Mouse (Mus musculus): ENCODE measurements around the gene Reps1.
"Not testable (repeated sequence)": the region's sequence is repeated elsewhere in the genome, so short reads cannot be mapped to it uniquely, and the experiment has no call there.

The Reps1 gene

DNA sequence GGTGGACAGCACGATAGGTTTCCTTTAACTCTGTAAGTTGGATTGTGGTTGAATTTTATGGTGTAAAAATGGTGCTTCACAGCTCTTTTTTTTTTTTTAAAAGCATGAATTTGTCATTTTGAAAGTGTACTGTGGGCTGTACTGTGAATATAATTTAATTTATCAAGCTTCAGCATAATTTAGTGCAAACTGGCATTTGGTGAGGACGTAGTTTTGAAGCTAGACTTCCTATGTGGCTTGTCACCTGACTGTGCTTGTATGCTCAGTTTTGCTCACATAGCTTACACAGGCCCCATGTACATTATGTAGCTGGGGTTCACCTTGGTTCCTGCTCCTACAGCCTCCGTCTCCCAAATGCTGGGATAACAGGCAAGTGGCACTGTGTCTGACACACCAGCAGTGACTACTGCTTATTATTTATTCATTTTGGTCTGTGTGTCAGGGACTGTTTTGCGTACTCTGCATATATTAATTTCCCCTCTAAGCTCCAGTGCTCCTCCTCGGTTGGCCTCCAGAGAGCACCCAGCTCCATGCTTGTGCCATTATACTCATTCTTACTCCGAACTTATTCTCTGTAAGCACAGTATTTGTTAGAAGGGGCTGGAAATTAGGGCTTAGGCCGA, 9.1 kb downstream of the Reps1 start:
- DNase-seq (ENCODE audit: low read depth, low spot score): no peak

DNA sequence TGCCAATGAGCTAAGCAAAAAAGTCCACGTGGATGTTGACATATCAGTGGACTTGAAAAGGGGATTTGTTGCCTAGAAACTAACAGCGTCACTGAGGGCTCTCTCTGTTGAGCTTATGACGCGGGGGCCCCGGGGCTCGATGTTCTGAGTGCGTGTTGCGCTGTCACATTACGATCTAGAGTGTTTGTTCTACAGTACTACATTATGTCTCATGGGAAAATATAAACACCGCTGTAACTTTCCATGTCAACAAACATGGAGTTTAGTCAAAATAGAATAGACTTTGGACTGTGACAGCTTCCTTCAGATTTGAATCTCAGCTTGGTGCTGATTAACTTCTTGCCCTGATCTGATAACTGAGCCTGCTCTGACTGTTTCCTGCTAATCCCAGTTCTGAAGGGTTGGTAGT, 10.4 kb downstream of the Reps1 start:
- DNase-seq (ENCODE audit: low read depth, low spot score): no peak

DNA sequence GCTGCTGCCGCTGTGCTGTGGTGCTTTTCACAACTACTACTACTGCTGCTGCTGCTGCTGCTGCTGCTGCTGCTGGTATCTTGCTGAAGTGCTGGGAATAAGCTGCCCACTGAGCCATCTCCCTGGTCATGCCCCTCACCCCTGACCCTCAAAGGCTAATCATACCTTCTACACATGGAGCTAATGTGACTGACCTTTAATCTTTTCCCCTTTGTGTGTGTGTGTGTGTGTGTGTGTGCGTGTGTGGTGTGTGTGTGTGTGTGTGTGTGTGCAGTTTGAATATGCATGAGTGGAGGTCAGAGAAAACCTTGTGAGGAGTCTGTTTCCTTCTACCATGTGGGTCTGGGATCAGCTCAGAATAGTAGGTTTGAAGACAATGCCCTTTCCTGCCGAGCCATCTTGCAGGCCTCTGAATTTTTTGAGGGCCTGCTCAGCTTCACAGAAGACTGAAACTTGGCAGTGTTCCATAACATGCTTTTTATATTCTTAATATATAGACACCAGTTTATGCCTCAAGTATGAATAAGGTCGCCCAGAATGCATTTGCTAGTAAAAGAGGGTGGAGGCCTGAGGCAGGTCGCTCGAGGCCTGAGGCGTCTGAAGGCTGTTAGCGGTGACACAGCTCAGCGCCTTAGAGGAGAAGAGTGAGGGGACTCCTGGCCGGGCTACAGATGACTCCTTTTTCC, 12.2 kb downstream of the Reps1 start:
- DNase-seq (ENCODE audit: low read depth, low spot score): no peak

DNA sequence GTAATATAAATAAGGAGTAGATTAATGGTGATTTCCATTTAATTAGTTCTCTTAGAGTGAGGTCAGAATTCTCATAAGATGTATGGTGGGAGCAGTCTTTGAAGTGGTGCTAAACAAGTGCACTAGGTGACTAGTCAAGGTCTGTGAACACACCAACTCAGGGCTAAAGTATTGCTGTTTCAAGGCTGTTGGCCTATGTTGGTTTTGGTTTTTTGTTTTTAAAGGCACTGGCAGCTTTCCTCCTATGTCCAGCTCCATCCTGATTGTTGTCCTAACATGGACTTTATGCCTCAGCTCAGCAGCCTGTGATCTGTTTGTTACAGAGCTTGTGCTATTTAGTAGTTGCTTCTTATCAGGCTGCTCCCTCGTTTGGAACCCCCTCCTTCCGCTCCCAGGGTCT, 13.2 kb downstream of the Reps1 start:
- no peak for DNase-seq (ENCODE audit: low read depth, low spot score)

DNA sequence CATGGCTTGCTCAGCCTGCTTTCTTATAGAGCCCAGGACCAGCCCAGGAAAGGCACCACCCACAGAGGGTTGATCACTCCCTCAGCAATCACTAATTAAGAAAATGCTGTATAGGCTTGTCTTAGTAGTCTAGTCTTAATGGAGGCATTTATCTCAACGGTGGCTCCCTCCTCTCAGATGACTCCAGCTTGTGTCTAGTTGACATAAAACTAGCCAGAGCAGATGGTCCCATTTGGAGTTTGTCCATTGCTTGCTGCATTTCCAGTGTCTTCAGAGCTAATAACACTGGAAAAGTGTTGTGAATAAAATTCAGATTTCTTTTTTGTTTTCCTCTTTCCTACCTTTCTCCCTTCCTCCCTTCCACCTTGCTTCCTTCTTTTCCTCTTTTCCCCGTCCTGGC, 13.9 kb downstream of the Reps1 start:
- no peak for DNase-seq (ENCODE audit: low read depth, low spot score)

DNA sequence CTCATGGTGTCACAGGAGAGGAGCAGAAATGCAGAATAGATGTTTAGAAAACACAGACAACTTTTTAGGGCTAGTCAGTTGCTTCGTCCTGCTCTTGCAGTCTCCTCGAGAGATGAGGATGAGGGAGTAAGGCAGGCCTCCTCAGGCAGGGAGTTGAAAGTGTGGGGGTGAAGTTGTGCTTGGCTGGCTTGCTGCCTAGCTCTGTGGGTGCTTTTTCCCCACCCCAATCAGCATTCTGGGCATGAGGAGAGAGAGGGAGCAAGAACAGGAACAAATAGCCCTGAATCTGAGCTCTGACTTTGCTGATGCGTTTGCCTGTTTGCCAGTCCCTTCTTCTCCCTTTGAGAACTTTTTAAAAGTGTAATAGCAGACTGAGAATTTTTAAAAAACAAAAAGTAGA, 14.5 kb downstream of the Reps1 start:
- DNase-seq (ENCODE audit: low read depth, low spot score): no peak

DNA sequence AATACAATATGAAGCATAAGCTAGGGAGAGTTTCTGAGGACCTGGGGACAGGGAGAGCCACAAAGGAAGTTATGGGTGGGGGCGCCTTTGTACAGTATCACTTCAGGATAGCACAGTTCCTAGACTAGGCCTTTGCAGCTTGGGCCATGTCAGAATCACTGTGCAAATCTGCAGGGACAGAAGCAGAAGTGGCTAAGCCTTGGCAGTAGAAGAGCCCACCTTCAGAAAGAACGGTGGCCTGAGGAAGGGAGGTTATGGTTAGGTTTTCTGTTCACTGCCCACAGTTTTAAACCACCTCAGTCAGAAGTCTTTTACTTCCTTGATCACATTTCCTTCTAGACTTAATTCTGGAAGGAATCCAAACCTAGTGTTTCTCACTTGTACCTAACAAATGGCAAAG, 15.0 kb downstream of the Reps1 start:
- no peak for DNase-seq (ENCODE audit: low read depth, low spot score)

DNA sequence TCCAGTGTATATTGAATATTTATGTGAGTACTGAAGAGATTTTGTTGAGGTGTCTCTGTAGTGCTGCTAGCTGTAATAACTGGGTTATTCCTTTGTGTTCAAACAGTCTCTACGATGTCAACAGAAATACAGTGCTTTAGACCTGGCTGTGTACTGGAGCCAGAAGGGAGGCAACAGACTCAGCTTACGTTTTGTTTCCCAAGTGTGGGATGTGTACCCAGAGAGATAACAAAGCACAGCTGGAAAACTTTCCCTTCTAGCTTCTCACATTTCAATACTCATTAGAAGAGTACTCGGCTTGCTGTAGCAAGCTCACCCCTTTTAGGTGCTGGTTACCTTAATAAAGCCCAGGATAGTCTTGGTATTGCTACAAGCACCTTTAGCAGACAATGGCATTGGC, 17.2 kb downstream of the Reps1 start:
- DNase-seq (ENCODE audit: low read depth, low spot score): no peak

DNA sequence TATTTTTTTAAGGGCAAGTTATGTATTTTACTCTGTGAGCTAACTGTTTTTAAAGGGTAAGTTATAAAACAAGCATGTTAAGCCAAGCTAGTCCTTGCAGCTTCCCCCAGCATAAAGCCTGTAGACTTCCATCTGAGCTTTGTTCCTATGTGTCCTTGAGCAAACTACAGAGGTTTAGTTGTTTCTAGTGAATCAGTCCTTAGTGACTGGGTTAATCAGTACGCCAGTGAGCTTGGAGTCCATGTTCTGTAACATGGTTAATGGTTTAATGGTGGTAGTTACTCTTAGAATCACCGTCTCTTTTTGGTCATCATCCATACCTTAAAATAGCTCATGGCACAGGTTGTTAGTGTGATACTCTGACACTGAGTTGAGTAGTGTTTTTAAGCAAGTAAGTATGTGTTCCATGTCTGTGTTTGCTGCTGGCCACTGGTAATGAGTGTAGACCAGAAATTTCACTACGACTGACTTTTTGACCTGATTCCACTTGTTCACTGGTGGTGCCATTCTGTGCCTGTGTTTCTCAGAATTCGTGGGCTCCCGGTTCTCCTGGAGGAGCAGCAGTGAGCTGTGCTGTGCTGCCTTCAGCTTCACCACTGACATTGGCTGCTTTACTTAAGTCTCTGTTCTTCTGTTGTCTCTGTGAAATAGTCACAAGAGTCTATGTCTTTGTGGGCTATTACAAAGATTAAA, 18.9 kb downstream of the Reps1 start:
- no peak for DNase-seq (ENCODE audit: low read depth, low spot score)

DNA sequence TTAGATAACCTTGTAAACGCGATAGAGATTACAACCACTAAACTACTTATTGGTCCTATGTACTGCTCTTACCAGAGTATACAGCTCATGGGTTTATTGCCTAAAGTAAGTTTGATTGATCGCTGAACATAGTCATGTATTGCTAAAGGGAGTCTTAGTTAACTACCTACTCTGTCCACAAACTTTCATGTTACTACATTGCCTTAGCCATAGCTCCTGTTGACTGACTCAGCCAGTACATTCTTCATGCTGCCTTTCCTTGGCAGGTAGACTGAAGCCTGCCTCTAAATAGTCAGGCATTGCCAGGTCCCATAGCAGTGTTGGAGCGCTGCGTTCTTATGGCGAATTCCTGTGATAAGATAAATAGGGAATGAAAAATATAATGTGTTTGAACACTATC, 20.2 kb downstream of the Reps1 start:
- no peak for DNase-seq (ENCODE audit: low read depth, low spot score)

DNA sequence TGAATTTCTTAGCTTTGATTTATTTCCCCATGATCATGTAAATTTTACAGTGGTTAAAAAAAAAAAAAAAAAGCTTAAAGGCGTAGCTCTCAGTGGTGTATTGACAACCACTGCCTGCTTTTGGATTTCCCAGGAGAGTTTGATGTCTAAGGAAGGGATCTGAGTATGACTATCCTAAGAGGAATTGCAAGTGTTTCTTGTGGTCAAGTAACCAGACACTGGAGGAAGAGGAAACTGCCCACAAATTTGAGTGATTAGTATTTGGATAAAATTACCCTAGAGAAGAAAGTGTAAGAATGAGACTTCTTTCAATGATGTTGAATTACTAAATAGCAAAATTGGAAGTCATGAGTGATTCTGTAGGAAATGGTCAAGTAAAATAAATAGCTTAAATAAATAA, 25.9 kb downstream of the Reps1 start:
- DNase-seq (ENCODE audit: low read depth, low spot score): no peak

DNA sequence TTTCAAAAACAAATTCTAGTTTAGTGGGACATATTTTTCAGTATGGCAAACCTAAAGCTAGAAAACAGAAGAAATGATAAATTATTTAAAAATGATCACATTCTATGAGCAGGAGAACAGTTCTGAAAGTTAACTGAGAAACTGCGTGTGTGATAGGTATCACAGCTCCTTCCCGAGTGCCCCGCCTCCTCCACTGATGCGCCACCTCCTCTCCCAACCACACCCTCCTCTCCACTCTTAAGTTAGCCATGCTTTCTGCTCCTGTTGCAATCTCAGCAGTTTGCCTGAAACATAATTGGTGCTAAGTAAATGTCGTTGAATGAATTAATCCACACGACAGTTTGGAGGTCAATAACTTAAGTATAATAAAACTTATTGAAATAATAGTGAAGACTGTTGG, 27.1 kb downstream of the Reps1 start:
- no peak for DNase-seq (ENCODE audit: low read depth, low spot score)

DNA sequence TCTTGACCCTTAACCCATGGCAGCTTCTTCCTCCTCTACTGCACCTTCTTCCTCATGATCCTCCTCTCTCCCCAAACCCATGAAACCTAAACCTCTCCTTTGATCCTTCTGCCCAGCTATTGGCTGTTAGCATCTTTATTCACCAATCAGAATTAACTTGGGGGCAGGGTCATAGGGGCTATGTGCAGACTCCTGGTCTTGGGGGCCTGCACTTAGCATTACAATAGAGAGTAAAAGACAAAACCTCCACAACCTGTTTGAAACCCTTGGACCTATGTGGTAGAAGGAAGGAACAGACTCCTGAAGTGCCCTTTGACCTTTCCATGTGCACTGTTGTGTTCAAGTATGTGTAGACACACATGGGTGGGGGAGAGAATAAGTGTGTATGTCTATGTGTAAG, 35.0 kb downstream of the Reps1 start:
- DNase-seq (ENCODE audit: low read depth, low spot score): no peak

DNA sequence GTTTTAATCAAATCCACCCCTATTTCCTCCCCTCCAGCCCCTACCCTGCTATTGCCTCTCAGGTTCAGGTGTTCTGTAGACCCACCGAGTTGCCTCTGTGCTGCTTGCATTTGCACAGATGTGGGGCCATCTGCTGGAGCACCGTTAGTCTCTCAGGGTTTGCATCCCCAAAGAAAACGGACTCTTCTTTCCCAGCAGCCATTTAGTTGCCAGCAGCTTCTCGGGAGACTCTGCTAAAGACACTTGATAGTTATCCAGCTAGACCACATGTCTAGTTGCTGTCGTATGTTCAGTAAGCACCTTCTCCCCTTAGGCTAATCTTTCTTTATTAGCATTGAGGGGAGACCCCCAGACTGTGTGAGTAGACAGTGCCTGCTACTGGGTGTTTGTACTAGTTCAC, 46.5 kb downstream of the Reps1 start:
- DNase-seq (ENCODE audit: low read depth, low spot score): no peak

DNA sequence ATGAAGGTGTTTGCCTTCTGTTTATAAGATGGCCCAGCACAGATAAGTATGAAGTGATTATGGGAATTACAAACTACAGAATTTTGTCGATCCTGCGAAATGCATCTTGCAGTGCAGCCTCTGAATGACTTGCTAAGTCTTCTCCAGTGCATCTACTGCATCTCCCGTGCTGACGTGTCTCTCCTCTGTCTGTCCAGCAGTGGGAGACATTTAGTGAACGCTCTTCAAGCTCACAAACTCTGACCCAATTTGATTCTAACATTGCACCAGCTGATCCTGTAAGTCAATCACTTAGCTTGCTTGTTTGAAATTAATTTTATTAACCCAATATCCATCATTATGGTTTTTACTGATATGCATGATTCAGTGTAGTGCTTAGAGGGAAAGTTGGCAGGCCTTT, 51.8 kb downstream of the Reps1 start:
- DNase-seq (ENCODE audit: low read depth, low spot score): no peak

DNA sequence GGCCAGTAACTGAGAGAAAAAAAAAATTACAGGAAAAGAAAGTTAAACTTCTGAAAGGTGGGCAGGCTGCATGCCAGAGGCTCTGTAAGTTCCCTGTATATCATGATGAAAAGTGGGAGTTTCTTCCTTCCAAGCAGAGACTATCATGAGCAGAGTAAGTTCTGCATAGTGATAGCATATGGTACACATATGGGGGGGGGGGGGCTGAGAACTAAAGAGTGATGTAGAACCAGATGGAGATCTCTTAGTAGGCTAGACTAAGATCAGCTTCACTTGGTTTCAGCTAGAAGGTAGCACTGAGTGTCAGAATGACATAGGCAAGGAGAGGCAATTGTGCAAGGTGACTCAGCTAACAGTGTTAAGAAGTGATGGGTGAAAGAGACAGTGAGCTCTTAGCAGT, 55.3 kb downstream of the Reps1 start:
- DNase-seq (ENCODE audit: low read depth, low spot score): no peak

DNA sequence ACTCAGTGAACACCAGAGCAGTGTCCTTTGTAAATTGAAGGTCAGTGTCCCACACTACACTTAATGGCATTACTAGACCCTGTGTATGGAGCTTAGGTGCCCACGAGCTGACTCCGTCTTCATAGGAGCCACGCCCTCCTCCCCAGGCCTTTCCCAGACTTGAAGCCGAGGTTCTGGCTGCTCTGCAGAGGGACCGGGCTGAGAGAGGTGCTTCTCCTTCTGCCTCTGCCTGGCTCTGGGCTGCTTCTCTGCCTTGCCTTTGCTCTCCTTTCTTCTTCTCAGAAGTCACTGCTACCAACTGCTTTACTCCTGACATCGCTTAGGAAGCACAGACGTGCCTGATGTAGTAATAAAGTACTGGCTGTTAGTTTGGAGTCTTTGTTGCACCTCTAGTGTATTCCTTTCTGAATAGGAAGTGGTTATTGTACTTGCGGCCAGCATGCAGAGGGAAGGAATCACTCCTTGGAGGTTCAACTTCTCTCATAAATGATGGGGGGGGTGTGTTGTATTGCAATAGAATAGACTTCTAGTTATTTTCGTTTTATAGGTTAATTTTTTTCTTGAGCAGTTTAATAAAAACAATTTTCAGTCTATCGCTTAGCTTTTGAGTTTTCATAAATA, 57.9 kb downstream of the Reps1 start:
- no peak for DNase-seq (ENCODE audit: low read depth, low spot score)

DNA sequence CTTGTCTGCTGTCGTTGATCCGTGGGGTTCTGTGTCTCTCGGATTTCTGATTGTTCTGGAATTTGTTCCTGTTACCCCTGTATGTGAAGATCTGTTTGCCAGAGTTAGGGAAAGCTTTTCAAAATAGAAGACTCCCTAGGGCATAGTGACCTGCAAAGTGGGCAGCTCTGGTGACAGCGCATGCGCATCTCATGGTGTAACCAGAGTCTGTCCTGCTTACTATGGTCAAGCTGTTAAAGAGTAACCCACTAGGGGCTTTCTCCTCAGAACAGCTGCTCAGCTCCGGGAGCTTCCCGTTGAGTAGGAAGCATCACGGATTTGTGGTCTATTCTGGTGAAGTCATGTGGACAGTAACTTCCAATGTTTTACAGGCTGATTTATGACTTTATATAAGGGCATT, 62.7 kb downstream of the Reps1 start:
- no peak for DNase-seq (ENCODE audit: low read depth, low spot score)

DNA sequence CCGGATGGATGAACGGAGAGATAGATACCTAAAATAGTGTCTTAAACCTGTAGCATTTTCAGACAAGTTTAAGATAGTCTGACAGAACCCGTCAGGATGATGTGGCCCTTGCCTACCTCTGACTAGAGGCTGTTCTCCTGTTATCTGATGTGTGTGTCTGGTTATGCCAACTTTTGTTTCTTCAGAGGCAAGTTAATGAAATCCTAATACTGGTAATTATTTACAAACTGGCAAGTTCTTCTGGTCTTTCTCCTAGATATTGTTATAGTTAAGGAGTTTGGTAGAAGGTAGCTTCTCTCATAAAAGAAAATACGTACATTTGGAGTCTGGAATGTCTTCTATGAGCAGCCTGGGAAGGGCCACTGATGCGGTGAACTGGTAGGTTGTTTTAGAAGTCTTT, 74.6 kb downstream of the Reps1 start:
- no peak for DNase-seq (ENCODE audit: low read depth, low spot score)

DNA sequence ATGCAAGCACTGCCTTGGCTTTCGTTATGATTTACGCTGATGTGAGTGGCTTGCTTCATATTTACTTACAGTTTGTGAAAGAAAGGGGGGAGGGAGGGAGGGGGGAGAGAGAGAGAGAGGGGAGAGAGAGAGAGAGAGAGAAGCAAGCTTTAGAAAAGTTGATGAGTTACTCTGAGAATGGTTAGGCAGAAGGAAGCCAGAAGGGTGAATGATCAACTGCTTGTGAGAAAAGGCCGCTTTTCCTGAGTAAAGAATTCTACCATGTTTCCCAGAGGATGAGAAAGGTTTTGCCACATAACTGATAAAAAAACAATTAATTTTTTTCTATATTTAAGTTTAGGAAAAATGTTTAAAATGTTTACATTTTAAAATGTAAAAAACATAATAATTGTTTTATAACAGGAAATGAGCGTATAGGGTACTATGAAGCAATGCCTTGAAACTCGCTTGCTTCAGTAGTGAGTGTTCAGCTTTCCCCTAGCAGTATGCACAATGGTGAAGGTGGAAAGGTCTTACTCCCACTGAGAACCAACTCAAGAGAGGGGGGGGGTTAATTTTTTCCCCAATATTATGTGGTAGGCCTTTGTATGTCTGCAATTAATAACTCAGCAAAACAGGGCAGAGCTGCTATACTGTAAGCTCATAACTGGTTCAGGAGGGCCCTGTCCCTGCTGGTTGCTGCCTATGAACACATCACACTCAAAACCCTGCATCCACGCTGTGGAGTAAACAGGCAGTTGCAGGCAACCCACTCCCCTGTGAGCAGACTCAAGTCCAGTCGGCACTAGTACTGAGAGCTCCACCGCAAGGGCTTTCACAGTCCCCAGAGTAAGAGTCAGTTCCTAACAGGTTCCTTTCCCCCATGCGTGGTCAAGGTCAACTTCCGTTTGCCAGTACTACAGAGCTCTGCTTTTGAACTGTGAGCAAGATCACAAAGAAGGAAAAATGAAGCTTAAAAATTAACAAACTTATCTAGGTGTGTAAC, 76.3 kb downstream of the Reps1 start:
- no peak for DNase-seq (ENCODE audit: low read depth, low spot score)

DNA sequence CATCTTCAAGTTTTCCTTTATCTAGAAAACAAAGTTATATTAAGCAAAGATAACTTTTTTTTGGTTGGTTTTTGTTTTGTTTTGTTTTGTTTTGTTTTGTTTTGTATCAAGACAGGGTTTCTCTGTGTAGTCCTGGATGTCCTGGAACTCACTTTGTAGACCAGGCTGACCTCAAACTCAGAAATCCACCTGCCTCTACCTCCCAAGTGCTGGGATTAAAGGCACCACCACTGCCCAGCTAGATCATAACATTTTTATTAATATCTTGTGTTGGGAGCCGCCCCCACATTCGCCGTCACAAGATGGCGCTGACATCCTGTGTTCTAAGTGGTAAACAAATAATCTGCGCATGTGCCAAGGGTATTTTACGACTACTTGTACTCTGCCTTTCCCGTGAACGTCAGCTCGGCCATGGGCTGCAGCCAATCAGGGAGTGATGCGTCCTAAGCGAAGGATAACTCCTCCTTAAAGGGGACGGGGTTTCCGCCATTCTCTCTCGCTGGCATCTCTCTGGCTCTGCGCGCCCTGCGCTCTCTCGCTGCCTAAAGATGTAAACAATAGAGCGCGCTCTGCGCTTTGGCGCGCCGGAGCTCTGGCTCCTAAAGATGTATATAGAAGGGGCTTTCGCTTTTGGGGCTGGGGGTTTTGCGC, 83.3 kb downstream of the Reps1 start:
- DNase-seq (ENCODE audit: low read depth, low spot score): not testable (repeated sequence)
